Mouse (Mus musculus) embryonic facial prominence, embryonic 11.5 days (tissue): Measurements from ENCODE around the gene Pla1a. TPM values are rescaled to one million over a fixed set of nuclear protein-coding genes. Genes with fewer than 3 reads are reported as not detected.

Experiments
- ATAC-seq: fragments of 200-750 bp; cut with Nextera tagmentation; replicated peaks from 2 replicates; pipeline ENCODE4 v1.8.0; 2017; ENCODE audit warnings: low read depth; ENCODE audit not compliant: insufficient number of reproducible peaks, low FRiP score, low TSS enrichment
- DNase-seq: peaks from one replicate; pipeline ENCODE4 v3.0.0-alpha.2; 2015; ENCODE audit warnings: low spot score
- H3K27ac ChIP-seq: fragments of 300-500 bp; sonication (generic); replicated peaks from 2 replicates; pipeline ENCODE4 v1.5.1; 2014; ENCODE audit warnings: mild to moderate bottlenecking, low read depth, low read length, control low read depth
- H3K27me3 ChIP-seq: fragments of 300-500 bp; sonication (generic); 2 replicates; pipeline ENCODE4 v1.6.1; 2014; ENCODE audit warnings: mild to moderate bottlenecking, low read length, moderate library complexity, mixed read lengths; ENCODE audit not compliant: control insufficient read depth, insufficient read depth
- H3K36me3 ChIP-seq: fragments of 300-500 bp; sonication (generic); replicated peaks from 2 replicates; pipeline ENCODE4 v1.6.1; 2014; ENCODE audit warnings: low read depth, mild to moderate bottlenecking, low read length, moderate library complexity, mixed read lengths; ENCODE audit not compliant: control insufficient read depth, insufficient read depth
- H3K4me1 ChIP-seq: fragments of 300-500 bp; sonication (generic); 2 replicates; pipeline ENCODE4 v1.6.1; 2014; ENCODE audit warnings: low read length, mixed read lengths; ENCODE audit not compliant: control insufficient read depth, insufficient read depth
- H3K4me2 ChIP-seq: fragments of 300-500 bp; sonication (generic); 2 replicates; pipeline ENCODE4 v1.6.1; 2014; ENCODE audit warnings: low read depth, mild to moderate bottlenecking, control low read depth, low read length, moderate library complexity
- H3K4me3 ChIP-seq: fragments of 300-500 bp; sonication (generic); 2 replicates; pipeline ENCODE4 v1.5.1; 2014; ENCODE audit warnings: low read depth, low read length, control low read depth
- H3K9ac ChIP-seq: fragments of 300-500 bp; sonication (generic); replicated peaks from 2 replicates; pipeline ENCODE4 v1.6.1; 2014; ENCODE audit warnings: mild to moderate bottlenecking, control low read depth, low read length
- H3K9me3 ChIP-seq: fragments of 300-500 bp; sonication (generic); replicated peaks from 2 replicates; pipeline ENCODE4 v1.6.1; 2016; ENCODE audit warnings: mild to moderate bottlenecking, low read length, inconsistent platforms, mixed read lengths; ENCODE audit not compliant: control insufficient read depth
- WGBS: fragments of 180-500 bp; shearing (Covaris S2); extraction: QIAGEN DNeasy Blood & Tissue Kit; methylation state at CpG from one replicate; pipeline ENCODE4 v1.1.7; 2014; 5-methylcytosine and 5-hydroxymethylcytosine counted together
- polyA plus RNA-seq: library from polyadenylated mRNA; unstranded; fragments of >200 nt; fragmentation: Nextera tagmentation; extraction: Ambion mirVana; gene quantifications from 2 replicates; pipeline ENCODE4 v1.2.1, GENCODE M21; 2014

Gene Pla1a
- polyA plus RNA-seq, 1 experiment from 2014 or later, result not detected

DNA sequence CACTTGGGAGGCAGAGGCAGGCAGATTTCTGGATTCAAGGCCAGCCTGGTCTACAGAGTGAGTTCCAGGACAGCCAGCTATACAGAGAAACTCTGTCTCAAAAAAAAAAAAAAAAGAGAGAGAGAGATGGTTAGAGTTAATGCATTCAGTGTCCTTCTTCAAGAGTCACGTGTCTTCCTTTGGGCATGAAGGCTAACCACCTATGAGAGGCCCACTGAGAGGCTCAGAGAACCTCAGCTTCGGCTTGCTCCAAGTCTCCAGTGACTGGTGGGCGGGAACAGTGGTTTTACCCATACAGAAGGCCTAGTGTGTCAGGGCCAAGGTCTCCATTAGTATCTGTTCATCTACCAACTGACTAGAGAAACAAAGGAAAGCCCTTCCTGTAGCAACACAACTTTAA lies 33.9 kb downstream of the Pla1a start:
- DNase-seq, result no peak
- Histone ChIP-seq H3K27me3 (no peaks in the 10 kb centered on the region), H3K27ac (no peak overlapping the region), H3K9me3 (no peaks in the 10 kb centered on the region), H3K4me1 (no peaks in the 10 kb centered on the region), H3K4me3 (no peak overlapping the region), H3K9ac (no peak overlapping the region), H3K36me3 (no peaks in the 10 kb centered on the region), H3K4me2 (no peak overlapping the region)
- ATAC-seq, result no peak
- WGBS, result 69% methylated on average over 3 of the region's 3 CpGs

DNA sequence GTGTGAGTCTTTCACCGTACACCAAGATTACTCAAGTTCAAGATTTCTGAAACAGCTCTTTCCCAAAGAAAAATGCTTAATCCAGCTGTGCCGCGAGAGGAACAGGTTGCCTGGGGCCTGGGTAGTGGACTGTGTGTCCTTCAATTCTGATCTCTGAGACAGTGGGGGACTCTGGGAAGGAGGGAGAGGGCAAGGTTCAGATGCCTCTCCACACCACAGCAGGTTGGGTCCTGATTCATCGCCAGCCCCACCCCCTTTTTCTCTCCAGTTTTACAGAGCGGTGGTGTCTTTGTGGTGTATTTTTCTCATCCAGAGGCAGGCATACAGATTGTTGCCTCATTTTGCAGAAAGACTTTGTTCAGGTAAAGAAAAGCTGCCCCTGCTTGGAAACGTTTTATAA lies 34.7 kb downstream of the Pla1a start:
- no peaks in the 10 kb centered on the region for H3K36me3 ChIP-seq
- H3K4me3 ChIP-seq, result no peak overlapping the region
- no peak overlapping the region for H3K4me2 ChIP-seq
- no peaks in the 10 kb centered on the region for H3K9me3 ChIP-seq
- H3K27me3 ChIP-seq, result no peaks in the 10 kb centered on the region
- no peak overlapping the region for H3K9ac ChIP-seq
- H3K27ac ChIP-seq, result no peak overlapping the region
- ATAC-seq (no peak), DNase-seq (no peak)
- no peaks in the 10 kb centered on the region for H3K4me1 ChIP-seq
- WGBS, result 91% methylated on average over 6 of the region's 6 CpGs

DNA sequence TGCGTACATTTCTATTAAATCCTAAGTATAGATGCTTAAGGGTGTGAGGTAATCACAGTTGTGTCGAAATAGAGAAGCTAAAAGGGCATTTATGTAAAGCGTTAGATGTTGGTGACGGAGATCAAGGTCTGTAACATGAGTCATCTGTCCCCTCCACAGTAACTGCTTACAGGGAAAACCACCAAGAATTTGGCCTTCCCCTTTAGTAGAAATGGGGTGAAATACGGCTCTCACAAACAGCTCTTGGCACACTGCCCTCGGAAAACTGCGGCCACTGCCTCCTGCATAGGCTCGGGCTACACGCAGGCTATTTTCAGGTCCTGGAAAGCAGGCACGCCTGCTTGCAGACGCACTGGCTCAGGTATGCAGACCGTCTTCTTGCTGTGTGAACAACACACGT lies 36.8 kb downstream of the Pla1a start:
- Histone ChIP-seq H3K9ac (no peak overlapping the region), H3K4me2 (no peak overlapping the region), H3K4me3 (no peak overlapping the region), H3K9me3 (no peaks in the 10 kb centered on the region), H3K36me3 (no peaks in the 10 kb centered on the region), H3K27ac (no peak overlapping the region), H3K27me3 (no peaks in the 10 kb centered on the region), H3K4me1 (no peaks in the 10 kb centered on the region)
- WGBS, result 77% methylated on average over 13 of the region's 13 CpGs
- no peak for ATAC-seq
- no peak for DNase-seq

DNA sequence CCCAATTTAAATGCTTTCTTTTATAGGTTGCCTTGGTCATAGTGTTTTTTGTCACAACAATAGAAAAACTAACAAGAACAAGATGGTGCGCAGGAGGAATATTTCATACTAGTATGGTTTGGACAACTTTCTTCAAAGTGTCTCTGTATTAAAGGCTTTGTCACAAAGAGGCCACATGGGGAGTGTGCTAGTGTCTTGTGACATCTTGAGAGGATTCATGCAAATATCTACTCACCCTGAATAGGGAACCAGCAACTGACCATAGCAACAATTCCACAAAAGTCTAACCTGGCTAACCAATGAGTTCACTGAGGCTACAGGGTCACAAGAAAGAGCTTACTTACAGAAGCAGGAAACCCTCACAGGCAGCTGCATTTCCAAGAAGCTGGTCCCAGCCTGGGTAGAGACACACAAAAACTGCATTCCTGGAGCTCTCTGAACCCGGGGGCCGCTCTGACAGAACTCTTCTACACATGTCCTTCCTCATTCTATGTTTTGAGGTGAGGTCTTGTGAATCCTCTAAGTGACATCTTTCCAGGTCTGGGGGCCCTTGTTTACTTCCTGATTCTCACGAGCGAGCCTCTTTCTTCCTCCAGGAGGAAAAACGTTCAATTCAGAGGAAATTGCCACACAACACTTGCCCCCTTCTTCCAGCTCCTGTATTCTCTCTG lies 37.8 kb downstream of the Pla1a start:
- WGBS, result 67% methylated on average over 6 of the region's 6 CpGs
- Histone ChIP-seq H3K27ac (no peak overlapping the region), H3K9ac (no peak overlapping the region), H3K36me3 (no peaks in the 10 kb centered on the region), H3K4me3 (no peak overlapping the region), H3K27me3 (no peaks in the 10 kb centered on the region), H3K4me1 (no peaks in the 10 kb centered on the region), H3K4me2 (no peak overlapping the region), H3K9me3 (no peaks in the 10 kb centered on the region)
- no peak for DNase-seq
- ATAC-seq, result no peak

DNA sequence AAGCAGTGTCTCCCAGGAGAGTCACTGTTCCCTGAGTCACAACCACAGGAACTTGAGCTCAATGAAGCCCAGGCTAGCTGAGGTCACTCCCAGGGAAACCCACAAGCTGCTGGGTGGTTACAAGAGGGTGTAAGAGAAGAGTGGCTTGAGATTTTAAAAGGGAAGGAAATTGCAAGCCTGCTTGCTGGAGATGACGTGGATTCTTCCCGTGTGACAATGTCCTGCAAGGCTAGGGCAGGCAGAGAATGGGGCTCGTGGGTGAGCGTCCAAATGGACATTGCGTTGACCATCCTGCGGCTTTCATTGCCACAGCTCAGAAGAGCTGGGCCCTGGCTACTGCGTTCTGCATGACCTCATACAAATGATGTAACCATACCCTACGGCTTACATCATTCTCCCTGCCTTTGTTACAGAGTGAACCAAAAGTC lies 38.7 kb downstream of the Pla1a start:
- Histone ChIP-seq H3K9me3 (no peaks in the 10 kb centered on the region), H3K4me3 (no peak overlapping the region), H3K9ac (no peak overlapping the region), H3K4me2 (no peak overlapping the region), H3K4me1 (no peaks in the 10 kb centered on the region), H3K27ac (no peak overlapping the region), H3K27me3 (no peaks in the 10 kb centered on the region), H3K36me3 (no peaks in the 10 kb centered on the region)
- DNase-seq, result no peak
- 87% methylated on average over 8 of the region's 8 CpGs for WGBS
- no peak for ATAC-seq

DNA sequence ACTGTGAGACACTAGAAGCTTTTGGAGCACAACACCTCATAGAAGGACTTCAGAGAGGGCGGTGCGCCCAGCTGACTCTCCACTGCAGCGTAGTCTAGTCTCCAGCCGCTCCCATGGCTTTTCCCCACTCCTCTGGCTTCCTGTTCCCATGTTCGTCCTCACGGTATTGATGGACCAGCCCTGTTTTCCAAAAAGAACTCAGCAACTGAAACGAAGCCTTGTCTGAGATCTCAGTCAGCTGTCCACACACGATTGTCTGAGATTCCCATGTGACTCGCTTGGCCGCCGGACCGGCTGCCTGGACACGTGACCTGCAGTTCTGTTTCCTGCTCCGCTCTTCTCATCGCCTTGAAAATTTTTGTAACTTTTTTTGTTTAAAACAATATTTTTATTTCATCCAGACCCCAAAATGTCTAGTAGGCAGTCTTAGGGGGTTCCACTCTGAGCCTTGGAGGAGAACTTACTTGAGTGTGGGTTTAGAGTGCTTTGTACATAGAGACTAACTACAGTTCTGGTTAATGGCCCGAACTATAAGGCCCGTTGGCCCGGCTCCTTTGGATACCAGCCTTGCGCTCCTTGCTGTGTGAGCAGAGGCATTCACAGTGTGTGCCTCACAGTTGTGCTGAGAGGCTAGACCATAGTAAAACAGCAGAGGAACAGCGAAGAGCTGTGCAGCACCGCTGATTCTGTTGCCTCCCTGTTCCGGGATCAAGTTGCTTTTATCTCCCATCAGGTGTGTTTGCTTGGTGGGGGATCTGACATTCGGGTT lies 40.6 kb downstream of the Pla1a start:
- no peak overlapping the region for H3K4me3 ChIP-seq
- 77% methylated on average over 23 of the region's 23 CpGs for WGBS
- DNase-seq (no peak), ATAC-seq (no peak)
- H3K9ac ChIP-seq, result no peak overlapping the region
- no peaks in the 10 kb centered on the region for H3K27me3 ChIP-seq
- H3K9me3 ChIP-seq, result no peaks in the 10 kb centered on the region
- no peak overlapping the region for H3K27ac ChIP-seq
- no peak overlapping the region for H3K4me2 ChIP-seq
- H3K4me1 ChIP-seq, result no peaks in the 10 kb centered on the region
- H3K36me3 ChIP-seq, result no peaks in the 10 kb centered on the region

DNA sequence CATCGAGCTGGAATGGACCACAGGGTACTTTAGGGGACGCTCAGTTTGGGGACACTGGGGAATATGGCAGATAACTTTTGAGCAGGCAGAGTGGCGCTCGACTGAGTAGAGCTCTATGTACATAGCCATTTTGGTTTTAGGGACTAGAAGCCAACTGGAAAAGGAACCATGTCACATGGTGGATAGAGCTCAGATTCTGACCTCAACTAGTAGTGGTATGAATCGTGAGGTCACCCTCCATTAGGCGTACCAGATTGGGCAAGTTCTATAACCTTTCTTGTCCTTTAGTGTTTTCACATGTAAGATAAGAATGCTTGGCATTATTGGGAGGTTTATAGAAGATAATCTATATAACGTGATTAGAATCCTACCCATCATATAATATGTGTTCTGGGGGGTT lies 42.6 kb downstream of the Pla1a start:
- WGBS, result 83% methylated on average over 7 of the region's 7 CpGs

DNA sequence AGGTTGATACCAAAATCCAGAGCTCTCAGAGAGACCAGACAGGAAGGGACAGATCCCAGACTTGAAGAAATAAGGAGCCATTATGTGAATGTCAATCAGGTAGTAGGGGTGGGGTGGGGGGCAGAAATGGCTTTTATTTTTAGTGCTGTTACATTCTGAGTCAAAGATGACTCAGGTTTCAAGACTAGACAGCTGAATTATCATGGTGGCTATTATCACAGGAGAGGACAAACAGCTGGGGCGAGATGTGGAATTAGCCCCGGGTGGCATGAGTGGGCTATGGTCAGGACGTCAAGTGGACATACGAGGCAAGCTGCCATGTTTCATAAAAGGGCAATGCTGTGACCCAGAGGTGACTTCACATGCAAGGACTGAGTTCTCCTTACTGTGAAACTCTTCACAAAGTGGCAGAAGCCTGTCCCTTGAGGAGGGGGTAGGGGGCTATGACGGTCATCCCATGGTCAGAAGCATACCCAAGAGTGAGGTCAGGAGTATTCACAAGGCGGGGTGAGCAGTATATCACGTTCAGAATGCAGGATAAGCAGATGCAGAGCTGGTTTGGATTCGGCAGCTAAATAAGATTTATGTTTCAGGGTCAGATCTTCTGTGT lies 43.6 kb downstream of the Pla1a start:
- H3K36me3 ChIP-seq, result no peaks in the 10 kb centered on the region
- no peaks in the 10 kb centered on the region for H3K9me3 ChIP-seq
- H3K4me3 ChIP-seq, result no peak overlapping the region
- ATAC-seq (no peak), DNase-seq (no peak)
- no peak overlapping the region for H3K27ac ChIP-seq
- WGBS, result 83% methylated on average over 8 of the region's 8 CpGs
- H3K9ac ChIP-seq, result no peak overlapping the region
- no peaks in the 10 kb centered on the region for H3K4me1 ChIP-seq
- no peaks in the 10 kb centered on the region for H3K27me3 ChIP-seq
- no peak overlapping the region for H3K4me2 ChIP-seq

More for the DNA sequence above, 42.6 kb downstream of the Pla1a start:
- ATAC-seq (no peak), DNase-seq (no peak)
- Histone ChIP-seq H3K4me1 (no peaks in the 10 kb centered on the region), H3K27ac (no peak overlapping the region), H3K4me2 (no peak overlapping the region), H3K9me3 (no peaks in the 10 kb centered on the region), H3K36me3 (no peaks in the 10 kb centered on the region), H3K9ac (no peak overlapping the region), H3K4me3 (no peak overlapping the region), H3K27me3 (no peaks in the 10 kb centered on the region)
